Mouse (Mus musculus): ENCODE data around the gene Supt3.

Supt3 gene

GRCm38 (mm10) chr17:44970255-44970654, 193.3 kb downstream of the Supt3 start:
- Histone ChIP-seq H3K27me3 (ENCODE audit: control insufficient read depth, insufficient read depth, low read length, poor library complexity, severe bottlenecking) (no peaks in the 10 kb centered on the region), H3K36me3 (ENCODE audit: control insufficient read depth, insufficient read depth, low read length, poor library complexity, severe bottlenecking) (no peaks in the 10 kb centered on the region; the same call in 1 of the 2 replicates)
- DNase-seq (ENCODE audit: low read depth, low spot score): no peak

DNA sequence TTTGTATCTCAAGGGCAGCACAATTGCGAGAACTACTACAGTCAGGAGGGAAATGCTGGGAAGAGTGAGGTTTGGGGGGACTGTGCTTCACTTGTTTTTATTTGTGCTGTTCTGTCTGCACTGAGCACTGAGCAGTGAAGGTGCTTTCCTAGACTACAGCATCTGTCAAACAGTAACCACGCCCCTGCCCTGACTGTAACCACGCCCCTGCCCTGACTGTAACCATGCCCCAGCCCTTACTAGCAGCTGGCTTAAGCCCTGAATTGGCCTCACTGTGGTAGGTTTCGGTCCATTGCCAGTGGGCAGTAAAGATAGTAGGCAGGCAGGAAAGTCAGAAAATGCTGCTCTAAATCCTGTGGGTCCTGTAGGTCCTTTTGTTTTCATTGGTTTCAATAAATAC, 196.5 kb downstream of the Supt3 start:
- H3K27me3 ChIP-seq (ENCODE audit: control insufficient read depth, insufficient read depth, low read length, poor library complexity, severe bottlenecking): no peaks in the 10 kb centered on the region
- peak; percentile 15 for DNase-seq (ENCODE audit: low read depth, low spot score)

DNA sequence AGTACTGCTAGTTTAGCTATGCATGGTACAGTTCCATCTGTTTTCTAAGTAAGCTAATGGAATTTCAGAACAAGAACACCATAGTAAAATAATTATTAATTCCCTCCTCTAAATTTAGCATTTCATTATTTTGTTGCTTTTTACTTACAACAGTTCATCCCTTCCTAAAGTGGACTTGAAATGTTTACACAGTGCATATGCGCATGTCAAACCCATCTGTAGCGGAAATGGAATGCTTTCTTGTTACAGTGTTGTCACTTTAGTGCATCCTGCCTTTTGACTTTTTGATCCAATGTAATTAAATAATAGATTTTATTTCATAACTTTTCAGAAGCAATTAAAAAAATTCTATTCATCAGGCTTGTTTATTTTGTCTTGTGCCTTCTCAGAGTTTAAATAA, 200.7 kb downstream of the Supt3 start:
- DNase-seq (ENCODE audit: low read depth, low spot score): no peak
- Histone ChIP-seq H3K27me3 (ENCODE audit: control insufficient read depth, insufficient read depth, low read length, poor library complexity, severe bottlenecking) (no peaks in the 10 kb centered on the region), H3K36me3 (ENCODE audit: control insufficient read depth, insufficient read depth, low read length, poor library complexity, severe bottlenecking) (no peaks in the 10 kb centered on the region)

More for the DNA sequence above, 196.5 kb downstream of the Supt3 start:
- H3K36me3 ChIP-seq (ENCODE audit: control insufficient read depth, insufficient read depth, low read length, poor library complexity, severe bottlenecking): no peaks in the 10 kb centered on the region; the same call in 1 of the 2 replicates

- Histone ChIP-seq H3K27me3 (ENCODE audit: control insufficient read depth, insufficient read depth, low read length, poor library complexity, severe bottlenecking) (no peaks in the 10 kb centered on the region), H3K36me3 (ENCODE audit: control insufficient read depth, insufficient read depth, low read length, poor library complexity, severe bottlenecking) (no peaks in the 10 kb centered on the region)
- peak; percentile 3 for DNase-seq (ENCODE audit: low read depth, low spot score)
Observed at GRCm38 (mm10) chr17:44987964-44988363, 211.0 kb downstream of the Supt3 start.

DNA sequence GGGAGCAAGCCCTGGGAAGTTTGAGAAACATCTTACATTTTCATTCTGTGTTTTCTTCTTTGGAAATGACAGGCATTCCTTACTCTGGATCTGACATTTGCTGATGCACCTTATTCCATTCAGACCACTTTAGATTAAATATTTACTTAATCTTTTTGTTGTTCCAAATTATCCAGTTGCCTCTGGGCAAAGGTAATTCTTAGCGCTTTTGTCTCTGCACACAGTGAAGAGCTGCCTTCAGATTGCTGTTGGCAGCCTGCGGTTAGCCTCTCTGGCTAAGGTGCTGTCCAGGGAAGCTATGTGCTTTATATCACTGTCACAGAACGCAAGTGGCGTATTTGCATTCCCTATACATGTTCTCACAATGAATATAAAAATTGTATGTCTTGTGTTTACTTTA, 226.4 kb downstream of the Supt3 start:
- Histone ChIP-seq H3K27me3 (ENCODE audit: control insufficient read depth, insufficient read depth, low read length, poor library complexity, severe bottlenecking) (no peaks in the 10 kb centered on the region), H3K36me3 (ENCODE audit: control insufficient read depth, insufficient read depth, low read length, poor library complexity, severe bottlenecking) (no peaks in the 10 kb centered on the region)
- no peak for DNase-seq (ENCODE audit: low read depth, low spot score)

DNA sequence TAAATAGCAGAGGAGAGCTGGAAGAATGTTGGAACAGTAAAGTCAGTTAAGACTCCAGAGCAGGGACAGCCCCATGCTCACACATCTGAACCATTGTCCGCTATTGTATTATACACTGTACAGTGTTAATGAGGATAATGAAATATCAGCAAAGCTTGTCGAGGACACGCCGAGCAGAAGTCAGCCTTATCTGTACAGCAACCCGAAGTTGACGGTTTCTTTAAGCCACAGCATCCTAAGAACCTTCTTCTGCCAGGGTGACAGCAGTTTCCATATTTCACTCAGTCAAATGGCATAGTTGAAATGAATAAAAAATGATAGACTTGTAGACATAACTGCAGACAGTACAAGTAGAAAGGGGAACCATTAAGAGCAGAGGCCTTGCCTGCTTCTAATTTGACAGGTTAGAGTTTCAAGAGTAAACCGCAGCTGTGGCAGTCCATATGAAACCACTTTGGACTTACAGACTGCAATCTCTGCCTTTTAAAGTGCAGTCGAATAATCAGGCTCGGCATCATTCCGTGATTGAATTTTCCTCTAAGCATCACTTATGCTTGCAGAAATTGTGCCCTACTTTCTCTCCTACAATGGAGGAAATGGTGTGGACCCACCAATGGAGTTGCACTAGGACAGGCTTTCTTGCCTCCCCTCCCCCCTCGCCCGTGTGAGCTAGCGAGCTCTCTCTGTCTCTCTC, 227.7 kb downstream of the Supt3 start:
- Histone ChIP-seq H3K27me3 (ENCODE audit: control insufficient read depth, insufficient read depth, low read length, poor library complexity, severe bottlenecking) (no peaks in the 10 kb centered on the region), H3K36me3 (ENCODE audit: control insufficient read depth, insufficient read depth, low read length, poor library complexity, severe bottlenecking) (no peaks in the 10 kb centered on the region)
- DNase-seq (ENCODE audit: low read depth, low spot score): no peak

GRCm38 (mm10) chr17:45007461-45007860, 230.5 kb downstream of the Supt3 start:
- Histone ChIP-seq H3K36me3 (ENCODE audit: control insufficient read depth, insufficient read depth, low read length, poor library complexity, severe bottlenecking) (no peaks in the 10 kb centered on the region), H3K27me3 (ENCODE audit: control insufficient read depth, insufficient read depth, low read length, poor library complexity, severe bottlenecking) (no peaks in the 10 kb centered on the region)
- no peak for DNase-seq (ENCODE audit: low read depth, low spot score)

- DNase-seq (ENCODE audit: low read depth, low spot score): no peak
- H3K36me3 ChIP-seq (ENCODE audit: control insufficient read depth, insufficient read depth, low read length, poor library complexity, severe bottlenecking): no peaks in the 10 kb centered on the region
- no peaks in the 10 kb centered on the region for H3K27me3 ChIP-seq (ENCODE audit: control insufficient read depth, insufficient read depth, low read length, poor library complexity, severe bottlenecking)
Observed at GRCm38 (mm10) chr17:45008663-45009062, 231.7 kb downstream of the Supt3 start.

DNA sequence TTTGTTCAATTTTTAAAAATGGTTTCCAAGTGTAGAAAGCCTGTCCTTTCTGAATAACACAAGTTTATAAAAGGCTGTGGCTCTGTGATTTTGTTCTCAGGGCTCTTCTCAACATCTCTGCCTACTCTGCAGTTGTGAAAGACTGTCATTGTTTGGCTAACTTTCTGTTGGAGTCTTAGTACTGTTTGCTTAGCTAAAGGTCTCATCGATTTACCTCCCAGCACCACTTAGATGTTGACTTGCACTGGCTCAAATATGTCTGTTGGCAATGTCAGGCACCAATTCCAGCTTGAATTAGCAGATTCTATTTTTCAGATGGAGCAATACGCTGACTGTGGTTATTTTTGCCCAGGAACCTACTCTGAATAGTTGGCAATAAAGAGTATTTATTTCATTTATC, 233.5 kb downstream of the Supt3 start:
- no peak for DNase-seq (ENCODE audit: low read depth, low spot score)
- Histone ChIP-seq H3K27me3 (ENCODE audit: control insufficient read depth, insufficient read depth, low read length, poor library complexity, severe bottlenecking) (no peaks in the 10 kb centered on the region), H3K36me3 (ENCODE audit: control insufficient read depth, insufficient read depth, low read length, poor library complexity, severe bottlenecking) (no peaks in the 10 kb centered on the region)

DNA sequence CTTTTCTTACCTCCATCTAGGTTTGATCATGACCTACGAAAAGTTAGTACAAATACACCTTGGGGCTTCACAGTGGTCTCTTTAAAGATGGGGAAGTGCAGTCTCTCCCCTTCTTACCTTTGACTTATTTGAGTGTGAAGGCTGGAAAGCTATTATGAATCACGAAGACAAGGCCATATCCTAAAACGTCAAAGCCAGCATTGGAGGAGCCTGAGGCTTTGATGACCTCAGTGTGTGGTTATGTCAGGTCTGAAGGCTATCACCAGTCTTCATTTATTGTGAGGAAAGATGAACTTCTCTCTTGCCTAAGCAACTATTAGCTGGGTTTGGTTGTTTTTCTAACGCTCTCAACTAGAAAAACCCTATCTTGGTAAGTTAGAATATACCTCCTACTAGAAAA, 239.8 kb downstream of the Supt3 start:
- Histone ChIP-seq H3K27me3 (ENCODE audit: control insufficient read depth, insufficient read depth, low read length, poor library complexity, severe bottlenecking) (no peaks in the 10 kb centered on the region), H3K36me3 (ENCODE audit: control insufficient read depth, insufficient read depth, low read length, poor library complexity, severe bottlenecking) (0 out of 2 replicates have a peak, but pooled peaks cover 2% of the 10 kb centered on the region)
- DNase-seq (ENCODE audit: low read depth, low spot score): no peak

GRCm38 (mm10) chr17:45020155-45020930, 243.4 kb downstream of the Supt3 start:
- Histone ChIP-seq H3K36me3 (ENCODE audit: control insufficient read depth, insufficient read depth, low read length, poor library complexity, severe bottlenecking) (0 out of 2 replicates have a peak, but pooled peaks cover 2% of the 10 kb centered on the region), H3K27me3 (ENCODE audit: control insufficient read depth, insufficient read depth, low read length, poor library complexity, severe bottlenecking) (no peaks in the 10 kb centered on the region)
- DNase-seq (ENCODE audit: low read depth, low spot score): no peak

DNA sequence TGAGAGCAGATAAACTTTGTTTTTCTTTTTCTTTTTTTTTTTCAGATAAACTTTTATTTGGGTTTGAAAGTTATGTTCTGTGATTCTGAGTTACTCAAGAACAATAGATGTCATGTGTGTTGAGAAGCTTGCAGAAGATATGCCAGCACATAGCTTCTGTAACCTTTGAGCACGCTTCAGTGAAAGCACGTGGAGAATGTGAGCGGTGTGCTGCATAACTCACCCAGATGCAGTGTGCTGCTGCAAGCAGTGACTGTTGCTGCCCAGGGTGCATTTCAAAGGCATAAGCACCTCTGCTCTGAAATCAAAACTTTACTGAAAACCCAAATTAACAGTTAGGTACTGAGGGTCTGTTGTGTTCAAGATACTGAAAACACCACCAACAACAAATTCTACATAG, 251.5 kb downstream of the Supt3 start:
- no peak for DNase-seq (ENCODE audit: low read depth, low spot score)
- Histone ChIP-seq H3K36me3 (ENCODE audit: control insufficient read depth, insufficient read depth, low read length, poor library complexity, severe bottlenecking) (no peaks in the 10 kb centered on the region), H3K27me3 (ENCODE audit: control insufficient read depth, insufficient read depth, low read length, poor library complexity, severe bottlenecking) (no peaks in the 10 kb centered on the region)

GRCm38 (mm10) chr17:45029106-45029505, 252.2 kb downstream of the Supt3 start:
- Histone ChIP-seq H3K36me3 (ENCODE audit: control insufficient read depth, insufficient read depth, low read length, poor library complexity, severe bottlenecking) (no peaks in the 10 kb centered on the region), H3K27me3 (ENCODE audit: control insufficient read depth, insufficient read depth, low read length, poor library complexity, severe bottlenecking) (no peaks in the 10 kb centered on the region)
- no peak for DNase-seq (ENCODE audit: low read depth, low spot score)

DNA sequence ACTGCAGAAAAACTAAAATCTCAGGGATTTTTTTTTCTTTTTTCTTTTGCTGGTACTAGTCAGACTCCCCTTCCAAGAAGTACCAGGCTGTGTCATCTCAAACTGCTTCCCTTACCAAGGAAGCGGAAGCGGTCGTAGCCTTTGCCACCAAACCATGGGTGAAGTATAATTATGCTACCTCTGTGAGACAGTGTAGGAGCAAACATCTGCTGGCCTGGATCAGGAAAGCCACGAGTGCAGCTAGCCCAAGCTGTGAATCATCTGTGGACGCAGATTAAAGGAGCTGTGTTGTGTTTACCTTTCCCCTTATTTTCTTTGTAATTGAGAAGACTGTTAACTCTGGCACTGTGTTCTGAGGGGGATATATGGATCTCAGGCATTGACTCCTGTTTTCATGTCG, 255.3 kb downstream of the Supt3 start:
- H3K27me3 ChIP-seq (ENCODE audit: control insufficient read depth, insufficient read depth, low read length, poor library complexity, severe bottlenecking): no peaks in the 10 kb centered on the region
- no peaks in the 10 kb centered on the region for H3K36me3 ChIP-seq (ENCODE audit: control insufficient read depth, insufficient read depth, low read length, poor library complexity, severe bottlenecking)
- DNase-seq (ENCODE audit: low read depth, low spot score): no peak

DNA sequence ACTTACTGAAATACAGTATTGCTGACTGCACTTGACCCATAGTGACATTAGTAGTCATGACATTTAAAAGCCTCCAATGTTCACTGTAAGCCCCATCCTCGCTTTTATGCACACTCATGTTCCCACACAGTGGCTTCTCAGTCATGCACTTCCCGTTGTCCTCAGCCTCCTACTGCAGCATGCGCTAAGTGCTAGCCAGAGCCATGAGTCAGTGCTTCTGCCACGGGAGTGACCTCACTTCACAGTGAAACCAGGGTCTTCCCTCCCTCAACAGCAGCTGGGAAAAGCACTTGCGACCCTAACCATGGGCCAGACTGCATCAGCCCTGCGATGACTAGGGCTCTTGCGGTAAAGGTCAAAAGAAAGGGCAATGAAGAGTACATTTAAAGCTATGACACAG, 256.7 kb downstream of the Supt3 start:
- no peak for DNase-seq (ENCODE audit: low read depth, low spot score)
- no peaks in the 10 kb centered on the region for H3K27me3 ChIP-seq (ENCODE audit: control insufficient read depth, insufficient read depth, low read length, poor library complexity, severe bottlenecking)
- H3K36me3 ChIP-seq (ENCODE audit: control insufficient read depth, insufficient read depth, low read length, poor library complexity, severe bottlenecking): no peaks in the 10 kb centered on the region

All from splenic B cell, adult 2 months (primary cell).